Mouse (Mus musculus) stomach, postnatal 0 days (tissue): ENCODE data around the gene Dnmt3b. TPM values are rescaled to one million over a fixed set of nuclear protein-coding genes. Genes with fewer than 3 reads are reported as not detected.
A peak's percentile ranks its signal among the peaks of the same experiment; 100 is the strongest.
"Not testable (repeated sequence)": the region's sequence is repeated elsewhere in the genome, so short reads cannot be mapped to it uniquely, and the experiment has no call there.

Source experiments
- ATAC-seq: fragments of 200-750 bp; cut with Nextera tagmentation; 2 replicates; pipeline ENCODE4 v1.8.0; 2017; ENCODE audit not compliant: low FRiP score, low TSS enrichment
- DNase-seq: peaks from one replicate; pipeline ENCODE4 v3.0.0-alpha.2; 2016; ENCODE audit warnings: low spot score
- H3K27ac ChIP-seq: fragments of 300-500 bp; sonication (generic); replicated peaks from 2 replicates; pipeline ENCODE4 v1.5.1; 2014; ENCODE audit warnings: mild to moderate bottlenecking, control low read depth
- H3K27me3 ChIP-seq: fragments of 300-500 bp; sonication (generic); 2 replicates; pipeline ENCODE4 v1.6.1; 2014; ENCODE audit warnings: low read length; ENCODE audit not compliant: control insufficient read depth, insufficient read depth
- H3K36me3 ChIP-seq: fragments of 300-500 bp; sonication (generic); 2 replicates; pipeline ENCODE4 v1.6.1; 2014; ENCODE audit warnings: low read length, mixed read lengths; ENCODE audit not compliant: control insufficient read depth, insufficient read depth
- H3K4me1 ChIP-seq: fragments of 300-500 bp; sonication (generic); replicated peaks from 2 replicates; pipeline ENCODE4 v1.6.1; 2014; ENCODE audit warnings: antibody characterized with exemption; ENCODE audit not compliant: control insufficient read depth, insufficient read depth
- H3K4me2 ChIP-seq: fragments of 300-500 bp; sonication (generic); replicated peaks from 2 replicates; pipeline ENCODE4 v1.6.1; 2014; ENCODE audit warnings: low read depth, mild to moderate bottlenecking, control low read depth, moderate library complexity
- H3K4me3 ChIP-seq: fragments of 300-500 bp; sonication (generic); 2 replicates; pipeline ENCODE4 v1.5.1; 2014; ENCODE audit warnings: low read depth, low read length, control low read depth
- H3K9ac ChIP-seq: fragments of 300-500 bp; sonication (generic); 2 replicates; pipeline ENCODE4 v1.6.1; 2014; ENCODE audit warnings: mild to moderate bottlenecking, low read length, control low read depth, mixed read lengths
- H3K9me3 ChIP-seq: fragments of 300-500 bp; sonication (generic); 2 replicates; pipeline ENCODE4 v1.6.1; 2016; ENCODE audit warnings: low read length; ENCODE audit not compliant: control insufficient read depth
- CTCF ChIP-seq: IDR thresholded peaks from 2 replicates; pipeline ENCODE4 v1.5.1; 2016; ENCODE audit warnings: antibody characterized with exemption, low read depth, mild to moderate bottlenecking, moderate library complexity
- EP300 ChIP-seq: optimal IDR thresholded peaks from 2 replicates; pipeline ENCODE3; 2016; ENCODE audit warnings: antibody characterized with exemption
- WGBS: fragments of 180-500 bp; shearing (Covaris S2); extraction: QIAGEN DNeasy Blood & Tissue Kit; methylation state at CpG from one replicate; pipeline ENCODE4 v1.1.7; 2014; 5-methylcytosine and 5-hydroxymethylcytosine counted together
- polyA plus RNA-seq: library from polyadenylated mRNA; unstranded; fragments of >200 nt; fragmentation: Nextera tagmentation; extraction: Ambion mirVana; gene quantifications from 2 replicates; pipeline ENCODE4 v1.2.1, GENCODE M21; 2015

The Dnmt3b gene
- polyA plus RNA-seq, 1 experiment from 2014 or later = 3.0 TPM

- H3K27ac ChIP-seq = no peak overlapping the region
- H3K27me3 ChIP-seq = no peaks in the 10 kb centered on the region
- WGBS = 90% methylated on average over 6 of the region's 6 CpGs
- no peaks in the 10 kb centered on the region for H3K4me1 ChIP-seq
- no peak for ATAC-seq
- TF ChIP-seq CTCF = no peak
- TF ChIP-seq EP300 = no peak
- no peak overlapping the region for H3K4me3 ChIP-seq
- no peak for DNase-seq
- no peak overlapping the region for H3K4me2 ChIP-seq
- H3K36me3 ChIP-seq = no peaks in the 10 kb centered on the region
- no peaks in the 10 kb centered on the region for H3K9me3 ChIP-seq
- no peak overlapping the region for H3K9ac ChIP-seq
Measured at GRCm38 (mm10) chr2:153676944-153677343, 27.7 kb downstream of the Dnmt3b start.

- H3K4me3 ChIP-seq = no peak overlapping the region
- H3K9me3 ChIP-seq = no peaks in the 10 kb centered on the region
- H3K4me1 ChIP-seq = no peaks in the 10 kb centered on the region
- no peaks in the 10 kb centered on the region for H3K27me3 ChIP-seq
- WGBS = 77% methylated on average over 7 of the region's 7 CpGs
- H3K27ac ChIP-seq = no peak overlapping the region
- H3K4me2 ChIP-seq = no peak overlapping the region
- TF ChIP-seq EP300 (no peak), CTCF (no peak)
- DNase-seq (peak; percentile 22), ATAC-seq (peak; percentile 81)
- no peaks in the 10 kb centered on the region for H3K36me3 ChIP-seq
- no peak overlapping the region for H3K9ac ChIP-seq
Measured at GRCm38 (mm10) chr2:153677550-153677949, 28.3 kb downstream of the Dnmt3b start.

- no peaks in the 10 kb centered on the region for H3K36me3 ChIP-seq
Measured at GRCm38 (mm10) chr2:153679959-153680358, 30.7 kb downstream of the Dnmt3b start.

GRCm38 (mm10) chr2:153693413-153693812 is 44.2 kb downstream of the Dnmt3b start:
- WGBS = 72% methylated on average over 6 of the region's 7 CpGs
- H3K27me3 ChIP-seq, H3K4me1 ChIP-seq, H3K9ac ChIP-seq, H3K36me3 ChIP-seq, H3K27ac ChIP-seq, DNase-seq, H3K4me2 ChIP-seq, H3K4me3 ChIP-seq, ATAC-seq, H3K9me3 ChIP-seq: not testable (repeated sequence)

More at GRCm38 (mm10) chr2:153679959-153680358, 30.7 kb downstream of the Dnmt3b start:
- H3K4me2 ChIP-seq = no peak overlapping the region
- no peak overlapping the region for H3K9ac ChIP-seq
- H3K27ac ChIP-seq = no peak overlapping the region
- H3K9me3 ChIP-seq = no peaks in the 10 kb centered on the region
- no peaks in the 10 kb centered on the region for H3K27me3 ChIP-seq
- WGBS = 80% methylated on average over 1 of the region's 1 CpGs
- H3K4me1 ChIP-seq = no peaks in the 10 kb centered on the region
- DNase-seq = no peak
- ATAC-seq = no peak
- H3K4me3 ChIP-seq = no peak overlapping the region
- TF ChIP-seq EP300 = no peak
- no peak for TF ChIP-seq CTCF

- Histone ChIP-seq H3K36me3 (no peaks in the 10 kb centered on the region), H3K9ac (no peak overlapping the region), H3K27me3 (no peaks in the 10 kb centered on the region), H3K4me2 (no peak overlapping the region), H3K27ac (no peak overlapping the region), H3K4me1 (no peaks in the 10 kb centered on the region), H3K4me3 (no peak overlapping the region), H3K9me3 (no peaks in the 10 kb centered on the region)
- ATAC-seq (no peak; the same call in 1 of the 2 replicates), DNase-seq (peak; percentile 68)
- TF ChIP-seq EP300 = no peak
- TF ChIP-seq CTCF = peak; percentile 88
- 65% methylated on average over 19 of the region's 19 CpGs for WGBS
Measured at GRCm38 (mm10) chr2:153694462-153695085, 45.3 kb downstream of the Dnmt3b start.

- H3K4me3 ChIP-seq = no peak within 1 kb of the TSS
- H3K27ac ChIP-seq = no peak within 1 kb of the TSS
- H3K9ac ChIP-seq = no peak within 1 kb of the TSS
- no peaks in the 10 kb centered on the region for H3K27me3 ChIP-seq
- DNase-seq (no peak), ATAC-seq (no peak)
- TF ChIP-seq CTCF (no peak), EP300 (no peak)
- H3K4me1 ChIP-seq = no peaks in the 10 kb centered on the region
- no peaks in the 10 kb centered on the region for H3K9me3 ChIP-seq
- H3K36me3 ChIP-seq = no peaks in the 10 kb centered on the region
- no peak within 1 kb of the TSS for H3K4me2 ChIP-seq
Measured at GRCm38 (mm10) chr2:153696352-153696751, 47.1 kb downstream of the Dnmt3b start, which contains the start of gene Dnmt3c. Gene Dnmt3c (plus strand): TSS chr2:153696652.
